Mouse (Mus musculus): ENCODE results near the gene Gja8.

DNA sequence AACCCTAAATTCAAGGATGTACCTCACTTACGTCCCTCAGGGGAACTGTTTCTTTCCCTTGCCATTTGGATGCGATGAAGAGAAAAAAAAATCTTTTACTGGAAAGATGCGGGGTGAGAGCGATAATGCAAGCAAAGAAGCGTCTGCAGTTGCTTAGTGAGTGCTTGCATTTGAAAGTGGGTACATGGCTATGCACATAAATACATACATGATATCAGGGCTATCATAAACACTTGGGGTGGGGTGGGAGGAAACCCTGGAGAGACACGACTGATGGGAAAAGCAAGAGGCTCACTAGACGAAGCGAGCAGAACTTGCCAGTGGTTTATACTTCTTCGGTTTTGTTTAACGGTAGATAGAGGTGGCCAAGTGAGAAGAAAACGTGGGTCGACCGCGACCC lies 21.4 kb downstream of the Gja8 start, which contains the start of gene Gja5:
- TF ChIP-seq EP300 (IDR thresholded peaks at IDR 0.05; ENCODE audit: low read depth) (no peak), CTCF (IDR thresholded peaks at IDR 0.05; ENCODE audit: low read depth) (no peak)
